Mouse (Mus musculus): Measurements from ENCODE around the gene Snrpd2.

GRCm38 (mm10) chr7:19155825-19156475 is 6.4 kb downstream of the Snrpd2 start:
- peak; percentile 46 for TF ChIP-seq CTCF (IDR thresholded peaks at IDR 0.05; ENCODE audit: extremely low read depth, insufficient read depth, low read length)
- TF ChIP-seq POLR2A (IDR thresholded peaks at IDR 0.05; ENCODE audit: extremely low read depth, insufficient read depth, low read length), result no peak

Measured in cortical plate, adult 2 months (tissue).